Mouse (Mus musculus) spleen, postnatal 14 days (tissue): ENCODE measurements around the gene Fam71e2.

Source experiments
- DNase-seq, 2 experiments: peaks; one replicate each; pipeline ENCODE4 v3.0.0; 2021 to 2022; ENCODE audit warnings: low spot score in 2 of 2

Gene Fam71e2

DNA sequence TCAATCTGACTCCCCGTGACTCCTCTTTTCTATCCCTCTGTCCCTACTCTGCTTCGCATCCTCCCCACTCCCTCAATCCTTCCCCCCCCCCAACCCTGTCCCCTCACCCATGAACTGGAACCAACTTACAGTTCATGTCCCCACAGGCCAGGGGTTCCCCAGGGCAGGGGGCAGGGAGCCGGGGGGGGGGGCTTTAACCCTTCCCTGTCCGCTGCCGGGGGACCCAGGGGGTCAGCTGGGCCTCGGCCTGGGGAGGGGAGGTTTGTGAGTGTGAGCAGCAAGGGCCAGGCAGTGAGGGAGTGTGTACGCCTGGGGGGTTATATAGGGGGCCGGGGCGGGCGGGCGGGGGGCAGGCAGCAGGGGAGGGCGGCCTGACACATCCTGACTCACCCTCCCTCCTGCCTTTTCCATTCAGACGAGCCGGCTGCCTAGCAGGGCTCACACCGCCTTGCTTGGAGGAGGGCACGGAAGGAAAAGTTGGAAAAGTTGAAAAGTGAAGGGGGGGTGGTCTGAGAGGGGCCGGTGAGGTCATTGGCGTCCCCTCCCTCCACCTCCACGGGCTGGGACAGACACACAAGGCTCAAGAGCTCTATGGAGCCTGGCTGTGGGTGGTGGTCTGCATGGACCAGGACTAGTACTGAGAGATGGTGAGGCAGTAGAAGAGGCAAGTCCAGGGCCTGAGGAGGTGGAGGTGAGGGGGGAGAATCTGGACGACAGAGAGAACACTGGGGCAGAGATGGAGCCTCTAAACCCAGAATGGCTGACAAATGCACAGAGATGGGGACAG is 6.9 kb upstream of the Fam71e2 start:
- no peak for DNase-seq

DNA sequence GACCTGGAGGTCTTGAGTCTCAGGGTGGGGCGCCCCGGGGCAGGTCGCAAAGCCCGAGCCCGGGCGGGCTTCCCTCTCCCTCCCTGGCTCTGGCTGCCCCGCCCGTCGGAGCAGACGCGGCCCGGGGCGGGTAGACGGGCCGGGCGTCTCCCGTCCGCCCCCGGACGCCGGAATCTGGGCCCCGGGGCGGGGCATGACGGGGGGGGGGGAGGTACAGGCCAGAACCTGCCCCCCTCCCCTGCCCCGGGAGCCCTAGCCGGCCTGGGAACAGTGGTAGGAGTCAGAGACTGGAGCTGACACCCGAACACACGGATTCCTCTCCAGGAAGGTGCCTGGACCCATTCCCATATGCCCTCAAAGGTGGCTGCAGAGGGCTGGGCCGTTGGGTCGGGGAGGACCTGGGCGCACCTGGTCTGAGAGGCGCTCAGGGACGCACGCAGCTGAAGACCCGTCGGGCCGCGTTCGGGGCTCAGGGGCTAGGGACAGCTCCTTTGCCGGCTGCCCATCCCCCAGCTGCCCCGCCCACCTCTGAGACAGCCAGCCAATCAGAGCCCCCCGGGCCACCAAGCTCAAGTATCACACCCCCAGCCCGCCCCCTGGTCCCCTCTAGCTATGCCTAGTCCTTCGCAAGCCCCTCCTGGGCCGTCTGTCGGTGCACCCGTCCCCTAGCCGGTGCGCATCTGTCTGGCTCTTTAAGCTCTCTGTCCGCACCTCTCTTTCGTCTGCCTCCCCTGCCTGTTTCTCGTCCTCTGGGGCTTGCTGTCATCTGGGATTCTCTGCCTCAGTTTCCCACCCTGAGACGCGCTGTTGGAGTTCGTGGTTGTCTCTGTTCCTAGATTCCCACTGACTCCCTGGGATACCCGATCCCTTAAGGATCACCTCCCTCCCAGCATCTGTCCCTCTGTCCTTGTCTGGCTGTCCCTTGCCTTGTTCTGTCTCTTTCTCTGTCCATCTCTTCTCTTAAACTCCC is 6.0 kb upstream of the Fam71e2 start:
- no peak for DNase-seq

DNA sequence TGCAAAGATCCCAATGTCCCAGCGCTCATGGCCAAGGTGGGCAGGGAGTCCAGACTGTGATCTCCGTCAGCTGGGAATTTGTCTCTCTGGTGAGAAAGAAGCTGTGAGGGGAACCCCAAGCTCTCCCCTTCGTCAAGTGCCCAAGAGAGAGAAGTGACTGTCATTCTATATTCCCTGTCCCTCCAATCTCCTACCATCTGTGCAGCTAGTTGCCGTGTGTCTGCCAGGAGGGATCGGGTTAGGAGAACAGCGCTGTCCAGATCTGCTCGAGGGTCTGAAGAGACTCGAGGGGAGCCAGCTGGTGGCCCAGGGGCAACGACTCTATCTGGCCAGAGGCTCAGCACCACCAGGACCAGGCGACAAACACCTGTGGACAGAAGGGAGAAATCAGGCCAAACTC is 5.0 kb upstream of the Fam71e2 start:
- no peak for DNase-seq

DNA sequence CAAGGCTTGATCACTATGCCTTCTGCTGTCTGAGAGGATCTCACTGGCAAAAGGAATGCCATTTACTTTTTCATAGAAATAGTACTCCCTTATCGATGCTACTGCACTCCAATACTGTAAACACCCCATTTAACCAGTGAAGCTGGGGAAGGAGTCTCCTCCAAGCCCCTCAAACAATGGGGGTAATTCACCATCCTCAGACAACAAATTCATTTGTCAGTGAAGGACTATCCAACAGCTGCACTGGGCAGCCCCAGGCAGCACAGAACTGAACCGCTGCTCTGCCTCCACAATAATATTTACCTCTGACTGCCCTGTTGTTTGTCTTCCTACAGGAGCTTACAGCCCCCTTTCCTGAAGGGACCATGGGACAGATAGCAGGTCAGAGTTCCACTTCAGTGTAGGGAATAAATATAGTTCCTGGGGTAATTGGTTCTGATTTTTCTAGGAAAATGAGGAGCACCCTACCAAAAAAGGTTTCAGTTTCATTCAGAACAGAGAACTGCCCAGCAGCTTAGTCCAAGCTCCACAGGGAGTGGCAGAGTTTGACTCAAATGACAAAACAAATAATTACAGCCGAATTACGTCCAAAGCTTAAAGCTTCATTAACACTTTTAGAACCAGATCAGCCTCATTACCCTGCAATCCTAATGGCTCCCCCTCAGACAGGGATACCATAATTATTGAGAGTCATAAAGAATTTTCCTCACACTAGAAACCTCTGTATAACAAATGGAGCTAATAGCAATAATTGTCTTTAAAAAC is 6.0 kb downstream of the Fam71e2 start:
- DNase-seq = no peak

DNA sequence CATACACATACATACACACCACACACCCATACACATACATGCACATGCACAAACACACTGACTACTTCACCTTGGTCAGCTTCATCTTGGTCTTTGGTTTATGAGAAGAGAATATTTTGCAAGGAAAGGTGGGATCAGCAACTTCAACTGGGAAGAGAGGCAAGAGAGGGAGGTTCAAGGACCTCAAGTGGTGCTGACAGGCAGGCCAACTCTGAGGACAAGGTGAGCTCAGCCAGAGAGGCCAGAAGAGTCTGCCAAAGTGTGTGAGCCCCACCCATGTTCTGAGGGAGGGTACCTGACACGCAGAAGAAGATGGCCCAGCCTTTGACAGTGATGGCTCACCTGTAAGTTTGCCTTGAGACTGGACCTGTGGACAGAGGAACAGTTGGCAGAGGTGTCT is 11.4 kb downstream of the Fam71e2 start:
- DNase-seq = no peak

DNA sequence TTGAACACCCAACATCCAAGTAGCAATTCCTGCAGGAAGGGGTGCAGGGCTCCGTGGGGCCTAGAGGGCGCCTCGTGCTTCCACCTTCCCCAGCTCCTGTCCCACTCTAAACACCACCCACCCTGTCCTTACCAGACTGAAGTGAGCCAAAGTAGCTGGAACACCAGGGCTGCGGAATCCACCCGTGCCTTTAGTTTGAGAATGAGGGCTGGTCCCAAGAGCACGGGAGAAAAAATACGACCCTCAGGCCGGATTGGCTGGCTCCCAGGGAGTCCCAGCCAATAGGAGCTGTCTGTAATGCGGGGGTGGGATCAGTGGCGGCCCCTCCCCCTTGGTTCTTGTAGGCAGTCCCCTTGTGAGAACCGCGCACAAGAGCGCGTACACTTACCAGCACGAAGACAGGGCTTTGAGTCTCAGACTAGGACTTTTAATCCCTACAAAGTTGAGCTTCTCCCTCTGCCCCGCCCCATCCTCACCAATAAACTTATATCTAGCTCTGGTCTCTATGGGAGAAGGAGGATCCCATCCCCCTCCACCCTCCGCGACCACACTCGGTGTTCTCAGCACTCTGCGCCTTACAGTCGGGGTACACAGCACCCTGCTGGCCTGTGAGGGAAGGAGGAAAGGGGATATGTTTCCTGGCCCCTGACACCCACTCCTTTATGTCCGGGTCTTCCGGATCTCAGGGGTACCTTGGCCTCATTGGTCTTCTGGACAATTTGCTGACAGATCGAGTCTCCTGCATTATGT is 18.1 kb downstream of the Fam71e2 start, which contains the start of gene Cox6b2:
Gene Cox6b2 (minus strand): TSS at position 274 of the 750 bp plus-strand sequence.
- DNase-seq = peak; percentile 70 to 79

DNA sequence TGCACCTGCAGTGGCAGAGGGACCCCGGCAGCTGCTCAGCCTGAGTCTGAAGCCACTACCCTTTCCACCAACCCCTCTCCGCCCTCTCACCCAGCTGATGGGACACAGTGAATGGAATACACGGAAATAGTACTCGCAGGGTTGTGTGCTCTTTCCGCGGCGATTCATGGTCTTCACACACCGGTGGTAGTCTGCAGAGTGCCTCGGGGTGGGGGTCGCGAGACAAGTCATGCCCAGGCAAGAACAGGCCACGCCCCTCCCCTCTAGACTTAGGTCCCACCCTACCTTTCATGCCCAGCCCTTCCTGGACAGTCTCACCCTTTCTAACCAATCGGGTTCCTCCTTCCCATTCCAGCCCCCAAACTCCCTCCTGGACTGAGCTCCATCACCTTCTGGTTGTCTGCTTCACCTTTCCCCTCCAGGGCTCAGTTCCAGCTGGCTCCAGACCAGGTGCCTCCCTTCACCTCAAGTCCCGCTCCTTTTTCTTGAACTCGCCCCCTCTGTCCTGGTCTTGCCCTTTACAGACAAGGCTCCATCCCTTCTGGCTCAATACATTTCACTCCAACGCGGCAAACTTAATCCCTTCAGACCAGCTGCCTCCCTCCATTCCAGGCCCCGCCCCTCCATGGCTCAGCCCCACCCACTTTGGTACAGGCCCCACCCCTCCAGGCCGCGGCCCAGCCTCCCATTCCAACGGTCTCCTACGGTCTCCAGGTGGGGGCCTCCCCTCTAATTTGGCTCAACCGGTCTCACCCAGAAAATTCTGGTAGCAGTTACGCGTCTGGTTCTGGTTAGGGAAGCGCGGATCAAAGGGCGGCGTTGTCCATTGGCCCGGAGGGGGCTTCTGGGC is 18.9 kb downstream of the Fam71e2 start:
- peak; percentile 59 to 68 for DNase-seq

DNA sequence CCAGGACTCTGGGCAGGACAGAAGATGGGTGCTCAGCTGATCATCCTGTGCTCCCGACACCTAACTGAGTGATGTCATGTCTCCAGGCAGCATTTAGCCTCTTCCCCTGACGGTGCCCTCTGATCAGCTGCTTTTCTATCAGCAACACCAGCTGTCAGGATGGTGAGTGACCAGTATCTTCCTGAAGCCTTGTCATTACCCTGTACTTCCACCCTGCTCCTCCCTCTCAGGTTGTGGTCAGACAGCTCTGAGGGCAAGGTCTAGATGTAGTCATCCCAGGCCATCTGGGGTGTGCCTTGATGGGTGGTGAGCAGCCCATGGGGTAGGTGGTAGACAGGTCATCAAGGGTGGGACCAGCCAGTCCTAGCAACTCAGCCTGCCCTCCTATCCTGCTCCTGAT is 21.9 kb downstream of the Fam71e2 start:
- no peak for DNase-seq

DNA sequence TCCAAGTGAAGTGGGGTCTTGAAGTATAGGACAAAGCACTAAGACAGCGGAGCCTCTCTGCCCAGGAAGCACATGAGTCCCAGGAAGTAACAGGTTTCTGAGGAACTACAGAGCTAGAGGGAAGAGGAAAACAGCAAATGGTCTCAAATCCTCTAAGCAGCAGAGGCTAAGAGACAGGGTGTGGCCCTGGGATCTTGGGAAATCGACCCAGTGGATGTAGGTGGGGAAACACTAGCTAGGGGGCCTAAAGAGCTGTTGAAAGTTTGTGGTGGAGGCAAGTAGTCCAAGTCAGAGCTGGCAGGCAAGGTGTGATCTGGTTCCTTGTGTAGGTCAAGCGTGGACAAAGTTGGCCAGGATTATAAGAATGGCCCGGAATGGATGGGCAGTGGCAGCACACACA is 22.8 kb downstream of the Fam71e2 start:
- no peak for DNase-seq

DNA sequence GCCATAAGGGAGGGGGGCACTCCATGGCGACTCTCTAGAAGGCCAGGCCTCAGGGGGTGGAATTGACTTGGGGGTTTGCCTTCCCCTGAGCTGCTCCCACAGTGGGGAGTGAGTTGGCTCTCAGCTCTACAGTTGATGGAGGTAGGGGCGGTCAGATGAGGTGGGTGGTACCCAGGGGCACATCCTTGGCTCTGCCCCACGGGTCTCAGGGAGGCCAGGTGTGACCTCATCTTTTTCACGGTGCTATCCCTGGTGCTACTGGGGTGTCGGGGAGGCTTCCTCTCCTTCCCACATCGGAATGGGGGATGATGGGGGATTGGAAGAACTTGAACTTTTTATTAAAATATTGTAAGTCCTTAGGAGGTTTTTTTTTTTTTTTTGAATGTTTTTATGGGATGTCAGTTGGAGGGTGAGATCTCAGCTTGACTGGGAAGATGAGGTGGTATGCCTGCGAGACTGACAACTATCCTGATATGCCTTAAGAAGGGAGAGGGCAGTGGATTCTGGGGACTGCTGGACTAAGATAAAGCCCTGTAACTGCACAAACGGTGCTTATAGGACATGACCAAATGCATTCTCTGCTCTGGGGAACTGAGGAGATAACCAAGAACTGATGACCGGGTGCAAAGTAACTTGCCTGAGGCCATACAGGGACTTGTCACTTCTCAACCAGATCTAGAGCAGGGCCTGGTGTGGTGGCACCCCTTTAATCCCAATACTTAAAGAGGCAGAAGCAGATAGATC is 23.8 kb downstream of the Fam71e2 start:
- no peak for DNase-seq

DNA sequence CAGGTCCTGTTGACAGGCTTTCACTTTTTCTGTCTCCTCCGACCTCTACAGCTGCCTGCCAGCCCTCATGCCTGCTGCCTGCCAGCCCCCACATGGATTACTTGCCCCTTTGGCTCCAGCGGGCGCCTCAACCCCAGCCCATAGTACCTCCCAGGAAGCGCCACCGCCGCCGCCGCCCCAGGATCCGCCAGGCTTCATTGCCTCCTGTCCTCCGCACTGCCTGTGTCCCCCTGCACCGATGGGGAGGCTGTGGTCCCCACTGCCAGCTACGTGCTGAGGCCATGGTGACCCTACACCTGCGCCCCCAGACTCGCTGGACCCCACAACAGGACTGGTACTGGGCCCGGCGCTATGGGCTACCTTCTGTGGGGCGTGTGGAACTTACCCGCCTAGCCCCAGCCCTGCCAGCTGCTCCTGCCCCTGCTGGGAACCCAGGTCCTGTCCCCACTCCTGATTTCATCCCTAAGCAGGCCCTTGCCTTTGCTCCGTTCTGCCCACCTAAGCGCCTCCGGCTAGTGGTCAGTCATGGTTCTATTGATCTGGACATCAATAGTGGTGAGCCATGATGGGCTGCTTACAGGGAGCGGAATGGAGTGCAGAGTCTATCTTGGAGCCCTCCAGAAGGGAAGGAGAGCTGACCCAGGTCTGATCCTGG is 24.6 kb downstream of the Fam71e2 start:
- no peak for DNase-seq

DNA sequence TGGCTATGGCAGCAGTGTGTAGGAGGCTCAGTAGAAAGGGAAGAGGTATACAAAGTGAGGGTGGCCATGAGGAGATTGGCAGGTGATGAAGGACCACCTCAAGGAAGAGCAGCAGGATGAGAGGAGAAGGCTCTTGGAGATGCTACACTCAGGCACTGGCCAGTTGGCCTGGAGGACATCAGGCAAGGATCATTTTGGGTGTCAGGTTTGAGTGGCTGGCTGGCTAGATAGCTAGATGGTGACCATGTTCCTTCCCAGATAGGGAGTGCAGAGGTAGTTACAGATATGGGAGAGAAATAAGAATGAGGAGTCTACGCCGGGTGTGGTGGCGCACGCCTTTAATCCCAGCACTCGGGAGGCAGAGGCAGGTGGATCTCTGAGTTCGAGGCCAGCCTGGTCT is 26.2 kb downstream of the Fam71e2 start:
- no peak for DNase-seq

DNA sequence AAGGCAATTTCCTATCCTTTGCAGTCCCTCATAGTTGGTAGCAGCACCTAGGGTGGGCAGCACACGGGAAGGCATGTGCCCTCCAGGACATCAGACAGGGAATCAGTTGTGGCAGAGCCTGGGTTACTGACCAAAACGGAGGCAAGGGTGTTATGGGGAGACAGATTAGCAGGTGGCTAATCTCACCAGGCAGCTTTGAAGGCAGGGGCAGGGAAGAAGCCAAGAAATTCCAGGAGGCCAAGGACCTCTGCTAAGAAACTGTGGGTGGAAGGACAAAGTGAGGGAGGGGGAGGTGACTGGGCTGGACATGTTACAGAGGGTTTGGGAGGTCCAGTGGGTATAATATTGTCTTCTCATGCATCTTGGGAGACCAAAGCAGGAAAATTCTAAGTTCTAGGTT is 27.7 kb downstream of the Fam71e2 start:
- DNase-seq = no peak

DNA sequence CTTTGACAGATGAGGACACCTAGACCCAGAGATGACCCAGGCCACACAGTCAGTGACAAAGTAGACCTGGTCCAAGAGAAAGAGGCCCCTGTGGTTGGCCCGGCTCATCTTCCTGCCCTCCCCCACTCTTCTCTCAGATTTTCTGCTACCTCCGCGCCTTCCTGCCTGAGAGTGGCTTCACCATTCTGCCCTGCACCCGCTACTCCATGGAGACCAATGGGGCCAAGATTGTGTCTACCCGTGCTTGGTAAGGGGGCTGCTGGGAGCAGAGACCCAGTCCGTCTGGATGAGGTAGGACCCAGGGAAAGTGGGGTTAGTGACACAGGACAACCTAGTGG is 28.7 kb downstream of the Fam71e2 start:
- DNase-seq = no peak

DNA sequence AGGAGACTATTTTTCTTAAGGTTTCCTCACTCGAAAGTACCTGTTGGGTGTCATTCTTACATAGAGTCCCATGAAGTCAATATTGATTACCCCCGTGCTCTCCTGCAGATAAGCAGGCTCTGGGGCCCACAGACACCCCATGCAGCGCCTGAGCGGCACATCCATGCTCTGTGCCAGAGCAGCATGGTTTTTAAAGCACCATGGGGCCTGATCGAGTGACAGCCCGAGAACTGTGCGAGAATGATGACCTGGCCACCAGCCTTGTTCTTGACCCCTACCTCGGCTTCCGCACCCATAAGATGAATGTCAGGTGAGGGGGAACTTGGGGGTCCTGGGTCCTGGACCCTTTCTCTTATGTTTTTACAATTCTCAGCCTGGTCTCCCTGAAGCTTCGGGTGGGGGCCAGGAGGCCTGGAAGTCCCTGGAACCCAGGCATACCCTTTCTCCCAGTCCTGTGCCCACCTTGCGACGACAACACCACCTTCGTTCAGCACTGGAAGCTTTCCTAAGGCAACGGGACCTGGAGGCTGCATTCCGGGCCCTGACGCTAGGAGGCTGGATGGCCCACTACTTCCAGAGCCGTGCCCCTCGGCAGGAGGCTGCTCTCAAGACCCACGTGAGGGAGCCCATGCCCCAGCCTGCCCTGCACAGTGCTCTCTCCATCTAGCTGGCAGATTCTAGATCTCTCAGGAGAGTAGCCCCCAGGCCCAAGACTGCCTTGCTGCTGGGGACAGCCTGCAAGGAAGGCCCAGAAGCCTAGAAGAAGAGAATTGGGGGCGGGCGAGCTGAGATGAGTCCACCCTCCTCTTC is 29.2 kb downstream of the Fam71e2 start:
- DNase-seq = no peak

DNA sequence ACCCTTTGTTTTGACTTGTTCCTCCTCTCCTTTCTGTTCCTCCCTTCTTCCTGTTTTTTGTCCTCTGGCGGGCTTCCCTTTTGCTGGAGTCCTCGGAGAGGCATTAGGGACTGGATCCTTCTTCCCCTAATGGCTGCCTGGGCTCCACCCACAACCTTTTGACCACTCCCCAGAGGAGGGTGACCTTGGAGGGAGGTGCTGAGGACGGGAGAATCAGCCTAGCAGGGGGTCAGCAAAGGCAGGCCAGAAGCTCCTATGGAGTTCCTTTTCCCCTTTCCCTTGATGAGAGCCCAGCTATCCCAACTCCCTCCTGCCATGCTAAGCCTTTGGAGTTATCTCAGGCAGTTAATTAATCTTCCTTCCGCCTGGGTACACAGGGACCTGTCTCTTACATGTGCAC is 30.0 kb downstream of the Fam71e2 start:
- DNase-seq = peak in 1 of 2 experiments; percentile 53

DNA sequence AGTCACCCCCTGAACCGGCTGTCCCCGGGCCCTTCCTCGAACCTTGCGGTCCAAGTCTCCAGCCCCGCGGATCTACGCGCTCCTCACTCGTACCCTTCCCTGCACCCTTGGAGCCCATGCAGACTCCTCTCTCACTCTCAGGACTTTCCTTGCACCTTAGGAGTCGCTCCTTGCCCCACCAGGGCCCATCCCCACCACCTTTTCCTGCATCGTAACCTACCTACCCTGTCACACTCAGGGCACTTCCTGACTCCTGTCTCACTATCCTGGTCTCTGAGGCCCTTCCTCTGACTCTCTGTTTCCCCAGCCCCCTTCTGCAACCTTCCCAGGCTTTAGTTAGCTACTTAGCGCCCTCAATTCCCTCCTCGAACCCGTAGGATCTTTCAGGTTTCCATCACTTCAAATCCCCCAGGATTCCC is 30.8 kb downstream of the Fam71e2 start:
- DNase-seq = no peak

DNA sequence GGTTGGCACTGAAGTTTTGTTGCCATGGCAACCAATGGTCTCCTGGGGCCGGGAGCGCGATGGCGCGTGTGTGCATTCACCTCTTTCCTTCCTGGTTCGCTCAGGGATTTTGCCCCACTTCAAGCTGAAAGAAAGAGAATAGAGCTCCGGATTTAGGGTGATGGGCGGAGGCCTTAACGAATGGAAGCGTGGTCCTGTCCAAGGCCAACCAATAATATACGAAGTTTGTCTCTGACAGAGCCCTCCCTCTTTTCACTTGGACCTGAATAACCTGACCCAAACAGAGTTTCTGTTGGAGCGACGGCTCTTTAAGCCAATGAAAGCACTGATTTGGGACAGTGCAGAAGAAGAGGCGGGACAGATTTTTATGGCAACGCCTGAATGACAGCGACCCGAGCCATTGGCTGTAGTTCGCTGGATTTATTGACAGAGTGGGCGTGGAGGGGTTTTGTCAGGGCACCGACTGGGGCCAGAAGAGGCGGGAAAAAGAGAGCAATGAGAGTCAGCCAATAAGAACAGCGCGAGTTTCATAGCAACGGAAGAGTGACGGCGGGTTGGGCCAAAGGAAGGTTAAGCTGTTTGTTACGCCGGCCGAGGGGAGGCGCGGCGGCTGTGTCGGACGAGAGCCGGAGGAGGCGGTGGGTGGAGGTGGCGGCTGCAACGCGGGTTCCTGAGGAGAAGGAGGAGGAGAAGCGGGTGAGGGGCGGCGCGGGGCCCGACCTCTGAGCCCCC is 31.4 kb downstream of the Fam71e2 start, which contains the start of gene Kmt5c:
Gene Kmt5c (plus strand): TSS at position 572 of the 732 bp plus-strand sequence.
- peak; percentile 84 to 88 for DNase-seq
